Mouse (Mus musculus) small intestine, adult 2 months (tissue): ENCODE measurements around the gene Ssbp2. TPM values are rescaled to one million over a fixed set of nuclear protein-coding genes. Genes with fewer than 3 reads are reported as not detected.

Source experiments
- H3K27ac ChIP-seq: fragments of 200-500 bp; 2 replicates; pipeline ENCODE4 v1.5.1; 2012; ENCODE audit warnings: low read depth, low read length, control low read depth, inconsistent platforms; ENCODE audit not compliant: insufficient read depth
- H3K27me3 ChIP-seq: fragments of 200-500 bp; 2 replicates; pipeline ENCODE4 v1.6.1; 2012; ENCODE audit warnings: mild to moderate bottlenecking, moderate library complexity, low read length, inconsistent platforms; ENCODE audit not compliant: control insufficient read depth, insufficient read depth
- H3K36me3 ChIP-seq: fragments of 200-500 bp; 2 replicates; pipeline ENCODE4 v1.6.1; 2012; ENCODE audit warnings: mild to moderate bottlenecking, low read length, control low read depth, inconsistent platforms; ENCODE audit not compliant: control insufficient read depth, insufficient read depth
- H3K4me1 ChIP-seq: fragments of 200-500 bp; 2 replicates; pipeline ENCODE4 v1.6.1; 2012; ENCODE audit warnings: low read length, inconsistent platforms, mixed read lengths; ENCODE audit not compliant: control insufficient read depth, insufficient read depth, insufficient read length
- H3K4me3 ChIP-seq: fragments of 200-500 bp; 2 replicates; pipeline ENCODE4 v1.5.1; 2012; ENCODE audit warnings: low read depth, mild to moderate bottlenecking, control low read depth, inconsistent platforms, low read length, moderate library complexity
- CTCF ChIP-seq: fragments of 200-500 bp; IDR thresholded peaks from 2 replicates; pipeline ENCODE4 v1.5.1; 2012; ENCODE audit warnings: low read depth, mild to moderate bottlenecking, control low read depth, inconsistent platforms, low read length, moderate library complexity, mixed read lengths; ENCODE audit not compliant: insufficient replicate concordance, insufficient read length; ENCODE audit errors: extremely low read depth
- POLR2A ChIP-seq: fragments of 200-500 bp; IDR thresholded peaks from 2 replicates; pipeline ENCODE4 v1.6.1; 2012; ENCODE audit warnings: low read depth, mild to moderate bottlenecking, control low read depth, inconsistent platforms, low read length, moderate library complexity
- WGBS: fragments of 180-500 bp; shearing (Covaris S2); methylation state at CpG from one replicate; pipeline ENCODE4 v1.1.7; 2018; 5-methylcytosine and 5-hydroxymethylcytosine counted together
- polyA plus RNA-seq: library from polyadenylated mRNA; depleted of rRNA; stranded (reverse); fragments of >200 nt; gene quantifications from 2 replicates; pipeline ENCODE4 v1.2.3, GENCODE M21; 2012

The Ssbp2 gene
- polyA plus RNA-seq, 1 experiment = 4.2 TPM

DNA sequence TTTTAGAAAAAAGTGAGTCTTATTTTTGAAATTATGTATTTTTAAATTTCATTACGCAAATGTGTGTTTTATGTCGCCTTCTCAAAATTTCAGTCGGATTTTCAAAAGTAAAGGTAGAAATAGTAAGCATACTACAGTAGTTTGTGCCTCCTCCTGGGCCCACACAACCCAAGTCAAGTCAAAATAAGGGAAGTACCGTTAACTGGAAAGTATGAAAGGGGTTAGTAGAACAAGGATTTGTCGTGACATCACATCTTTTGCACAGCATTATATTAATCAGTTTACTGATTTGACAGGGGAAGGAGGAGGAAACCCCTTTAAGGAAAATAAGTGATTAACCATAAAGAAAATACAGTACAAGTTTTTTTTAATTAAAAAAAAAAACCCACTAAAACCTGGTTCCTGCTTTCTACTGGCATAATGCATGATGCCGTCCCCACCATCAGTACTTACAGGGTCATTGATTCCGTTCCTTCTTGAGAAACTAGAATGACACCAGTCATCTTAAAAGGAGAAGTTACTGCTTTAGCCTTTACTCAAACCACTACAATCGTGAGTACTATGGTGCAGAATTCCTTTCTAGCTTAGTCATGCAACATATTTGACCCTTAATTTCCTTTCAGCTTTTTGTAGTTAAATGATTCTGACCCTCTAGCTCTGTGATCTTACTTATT is 220.8 kb downstream of the Ssbp2 start:
- no peaks in the 10 kb centered on the region for H3K4me1 ChIP-seq
- 84% methylated on average over 8 of the region's 8 CpGs for WGBS
- TF ChIP-seq CTCF = no peak
- TF ChIP-seq POLR2A = no peak
- no peaks in the 10 kb centered on the region for H3K27me3 ChIP-seq
- H3K4me3 ChIP-seq = no peak overlapping the region
- H3K27ac ChIP-seq = no peak overlapping the region
- H3K36me3 ChIP-seq = no peaks in the 10 kb centered on the region

DNA sequence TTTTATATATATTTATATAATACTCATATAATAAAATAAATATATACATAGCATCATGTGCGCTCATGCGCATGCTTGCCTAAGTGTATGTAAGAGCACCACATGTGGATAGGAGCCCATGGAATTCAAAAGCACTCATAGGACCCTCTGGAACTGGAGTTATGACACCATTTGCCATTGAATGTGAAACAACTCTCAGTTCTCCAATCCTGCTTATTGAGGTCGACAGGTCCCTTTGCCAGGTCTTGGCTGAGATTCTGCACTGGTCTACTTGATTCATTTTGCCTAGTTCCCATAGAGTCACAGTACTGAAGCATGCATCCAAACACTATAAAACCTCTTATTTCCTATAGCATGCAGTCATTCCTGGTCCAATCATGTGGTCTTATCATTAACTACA is 221.4 kb downstream of the Ssbp2 start:
- no peaks in the 10 kb centered on the region for H3K27me3 ChIP-seq
- no peak overlapping the region for H3K27ac ChIP-seq
- no peak overlapping the region for H3K4me3 ChIP-seq
- 93% methylated on average over 3 of the region's 3 CpGs for WGBS
- H3K4me1 ChIP-seq = no peaks in the 10 kb centered on the region
- no peak for TF ChIP-seq CTCF
- no peak for TF ChIP-seq POLR2A
- H3K36me3 ChIP-seq = no peaks in the 10 kb centered on the region

DNA sequence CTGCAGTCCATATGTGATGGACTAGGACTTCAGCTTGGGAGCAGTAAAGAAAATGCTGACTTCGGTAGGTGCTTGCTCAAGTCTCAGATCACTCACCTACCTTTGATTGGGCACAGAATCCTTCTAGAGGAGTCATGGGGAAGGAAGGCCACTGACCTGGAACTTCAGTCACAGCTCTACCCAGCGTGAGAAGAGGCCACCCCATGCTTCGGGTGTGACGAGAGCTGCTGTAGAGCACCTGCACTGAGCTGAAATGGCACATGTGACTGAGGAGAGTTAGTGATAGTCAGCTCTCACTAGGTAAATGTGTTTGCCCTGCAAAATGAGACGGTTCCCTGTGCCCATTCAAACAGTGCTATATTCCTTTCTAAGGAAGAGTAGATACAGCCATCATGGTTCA is 230.0 kb downstream of the Ssbp2 start:
- H3K4me1 ChIP-seq = no peaks in the 10 kb centered on the region
- no peaks in the 10 kb centered on the region for H3K27me3 ChIP-seq
- TF ChIP-seq CTCF = no peak
- no peak for TF ChIP-seq POLR2A
- no peak overlapping the region for H3K27ac ChIP-seq
- no peak overlapping the region for H3K4me3 ChIP-seq
- 59% methylated on average over 5 of the region's 5 CpGs for WGBS
- no peaks in the 10 kb centered on the region for H3K36me3 ChIP-seq

DNA sequence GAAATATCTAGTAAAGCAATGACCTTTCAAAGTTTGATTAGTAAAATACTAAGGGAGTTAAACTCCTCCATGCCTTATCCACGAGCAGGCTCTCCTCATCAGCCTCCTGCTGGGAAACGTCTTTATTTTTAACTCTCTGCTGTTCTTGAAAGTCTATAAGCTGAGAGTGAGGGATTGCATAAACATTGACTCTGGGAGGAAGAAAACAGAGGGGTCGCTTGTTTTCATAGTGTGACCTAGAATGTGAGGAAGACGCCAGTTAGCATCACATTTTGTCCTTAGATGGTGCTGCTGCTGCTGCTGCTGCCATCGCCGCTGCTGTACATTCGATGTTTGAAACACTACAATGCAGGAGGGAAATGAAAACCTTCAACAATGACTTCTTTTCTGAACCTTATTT is 233.5 kb downstream of the Ssbp2 start:
- H3K4me3 ChIP-seq = no peak overlapping the region
- H3K36me3 ChIP-seq = no peaks in the 10 kb centered on the region
- WGBS = 75% methylated on average over 7 of the region's 7 CpGs
- no peaks in the 10 kb centered on the region for H3K27me3 ChIP-seq
- TF ChIP-seq CTCF = no peak
- no peaks in the 10 kb centered on the region for H3K4me1 ChIP-seq
- H3K27ac ChIP-seq = no peak overlapping the region

DNA sequence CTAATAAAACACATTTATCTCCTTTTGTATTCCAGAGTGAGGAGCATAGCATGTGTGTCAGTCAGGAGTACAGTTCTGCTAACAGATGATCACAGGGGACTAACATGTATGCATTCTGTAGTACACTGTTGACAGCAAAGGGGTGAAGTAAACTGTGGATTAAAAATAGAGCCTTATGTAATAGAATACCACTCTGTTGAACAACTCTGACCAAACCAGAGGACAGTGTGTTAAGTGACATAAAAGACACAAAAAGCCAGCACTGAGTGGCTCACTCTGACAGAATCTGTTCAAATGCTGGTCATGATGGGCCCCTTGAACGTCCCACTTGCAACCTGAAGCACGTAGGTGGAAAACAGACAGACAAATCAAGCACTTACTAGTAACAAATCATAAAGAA is 235.3 kb downstream of the Ssbp2 start:
- no peaks in the 10 kb centered on the region for H3K4me1 ChIP-seq
- WGBS = 68% methylated on average over 2 of the region's 2 CpGs
- no peaks in the 10 kb centered on the region for H3K27me3 ChIP-seq
- H3K36me3 ChIP-seq = no peaks in the 10 kb centered on the region
- TF ChIP-seq POLR2A = no peak
- no peak for TF ChIP-seq CTCF
- no peak overlapping the region for H3K27ac ChIP-seq
- H3K4me3 ChIP-seq = no peak overlapping the region

DNA sequence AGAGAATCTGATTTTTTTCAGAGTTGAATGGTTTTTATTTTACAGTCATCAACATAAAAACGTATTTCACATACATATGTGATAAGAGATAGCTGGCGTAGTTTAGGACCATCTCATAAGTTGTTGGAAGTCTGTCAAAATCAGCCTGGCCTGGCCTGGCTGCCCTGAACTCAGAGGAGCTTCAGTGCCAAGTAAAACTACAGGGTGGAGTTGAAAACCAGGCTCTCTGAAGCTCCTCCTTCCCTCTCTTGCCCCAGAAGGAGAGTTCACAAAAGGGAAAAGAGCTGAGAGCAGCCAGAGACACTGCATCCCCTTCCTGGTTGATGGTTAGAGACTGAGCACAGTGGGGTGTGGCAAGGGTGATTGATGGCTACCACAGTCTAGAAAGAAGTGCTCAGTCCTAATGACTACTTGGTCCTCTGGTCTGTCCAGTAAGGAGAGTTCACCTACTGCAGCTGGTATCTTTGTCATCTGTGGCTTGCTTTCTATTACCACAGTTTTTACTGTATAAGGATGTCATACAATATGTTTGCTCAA is 236.1 kb downstream of the Ssbp2 start:
- H3K27ac ChIP-seq = no peak overlapping the region
- WGBS = 36% methylated on average over 2 of the region's 2 CpGs

DNA sequence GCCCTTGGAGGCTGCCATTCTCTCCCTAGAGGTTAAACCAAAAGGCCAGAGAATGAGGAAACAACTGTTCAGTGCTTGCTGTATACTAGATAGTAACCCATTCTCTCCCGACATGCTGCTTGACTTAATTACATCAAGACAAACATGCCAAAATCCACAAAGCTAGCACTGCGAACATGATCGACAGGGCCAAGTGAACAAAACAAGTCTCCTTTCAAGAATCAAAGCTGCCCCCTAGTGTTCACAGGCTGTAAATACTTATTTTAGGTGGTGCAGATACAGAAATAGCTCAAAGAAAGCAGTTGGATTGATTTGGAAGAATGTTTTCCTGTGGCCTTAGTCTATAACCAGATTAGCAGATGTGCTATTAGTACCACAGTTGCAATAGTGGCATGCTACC is 236.9 kb downstream of the Ssbp2 start:
- H3K27ac ChIP-seq = no peak overlapping the region
- no peaks in the 10 kb centered on the region for H3K36me3 ChIP-seq
- no peaks in the 10 kb centered on the region for H3K27me3 ChIP-seq
- no peak overlapping the region for H3K4me3 ChIP-seq
- H3K4me1 ChIP-seq = no peaks in the 10 kb centered on the region
- TF ChIP-seq POLR2A = no peak
- no peak for TF ChIP-seq CTCF
- 35% methylated on average over 3 of the region's 3 CpGs for WGBS

More for the DNA sequence above, 236.1 kb downstream of the Ssbp2 start:
- Histone ChIP-seq H3K4me3 (no peak overlapping the region), H3K36me3 (no peaks in the 10 kb centered on the region), H3K4me1 (no peaks in the 10 kb centered on the region), H3K27me3 (no peaks in the 10 kb centered on the region)
- no peak for TF ChIP-seq CTCF
- TF ChIP-seq POLR2A = no peak

DNA sequence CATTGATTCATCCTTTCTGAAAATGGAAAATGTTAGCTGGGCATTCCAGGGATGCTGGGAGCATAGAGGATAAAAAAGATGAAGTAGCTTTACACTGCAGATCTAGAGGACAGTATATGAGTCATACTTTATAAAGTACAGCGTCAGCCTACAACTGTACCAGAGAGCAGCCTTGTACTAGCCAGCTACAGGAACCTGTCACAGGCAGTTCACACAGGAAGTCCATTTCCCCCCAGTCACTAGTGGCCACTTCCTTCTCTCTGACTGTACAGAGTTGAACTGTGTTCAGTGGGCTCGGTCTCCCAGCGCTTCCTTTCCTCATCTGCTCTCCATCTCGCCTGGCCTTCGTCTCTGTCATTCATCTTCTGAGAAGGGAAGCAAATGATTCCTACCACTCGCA is 242.3 kb downstream of the Ssbp2 start:
- no peak overlapping the region for H3K27ac ChIP-seq
- no peaks in the 10 kb centered on the region for H3K36me3 ChIP-seq
- no peaks in the 10 kb centered on the region for H3K27me3 ChIP-seq
- TF ChIP-seq POLR2A (no peak), CTCF (no peak)
- no peaks in the 10 kb centered on the region for H3K4me1 ChIP-seq
- 57% methylated on average over 6 of the region's 6 CpGs for WGBS
- no peak overlapping the region for H3K4me3 ChIP-seq
